In the genomic region with DNA sequence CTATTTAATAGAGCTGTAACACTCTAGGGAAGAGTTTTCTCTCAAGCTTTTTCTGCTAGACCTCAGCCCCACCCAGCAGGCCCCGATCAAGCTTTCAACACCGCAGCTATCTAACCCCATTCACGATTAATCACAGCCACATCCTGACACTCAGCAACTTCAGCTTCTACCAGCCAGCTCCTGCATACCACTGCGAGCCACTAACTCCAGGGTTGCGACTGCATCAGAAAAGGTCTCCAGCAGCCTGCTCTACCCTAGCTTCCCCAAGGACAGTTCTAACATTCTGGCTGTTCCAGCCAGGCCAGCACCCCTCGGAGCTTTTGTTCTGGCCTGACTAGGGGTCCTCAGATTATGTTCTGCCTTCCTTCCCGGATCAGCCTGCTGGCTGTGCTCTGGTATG, we compare ENCODE assay signal across 19 mouse cellular contexts. TPM values are rescaled to one million over a fixed set of nuclear protein-coding genes. Genes with fewer than 3 reads are reported as not detected.
DNase-seq lines count a peak whose midpoint lies in the region; ATAC-seq lines count a peak whose summit lies in the region.
"Had no signal": no experiment of that assay in that cellular context is flagged by ENCODE, and none has a peak within 500 bp of the region (broad histone marks: within the 10 kb centered on the region; RNA-seq: fewer than 3 reads in every experiment).

No protein-coding gene starts in this region.

- WGBS in heart, embryonic 13.5 days = 15% methylated on average over 7 of the region's 7 CpGs

- peaks cover 41% of the 10 kb centered on the region for H3K36me3 ChIP-seq in heart, embryonic 13.5 days

- no peak overlapping the region for H3K4me3 ChIP-seq in heart, embryonic 13.5 days
- H3K4me3 ChIP-seq: forebrain, embryonic 12.5 days; limb, embryonic 12.5 days; liver, embryonic 13.5 days had no signal

- peak; percentile 96 for DNase-seq in heart, adult 11 months
- DNase-seq in heart, postnatal 36 days = no peak
- peak; percentile 8 for DNase-seq in T-cell, adult 2 months (ENCODE audit: low spot score)
- DNase-seq in kidney, adult 9 months = no peak
- DNase-seq in adrenal gland, adult (ENCODE audit: inconsistent age in 2 of 2, low spot score in 1 of 2) = no peak
- DNase-seq in left cerebral cortex, adult 8-10 months (ENCODE audit: low spot score in 2 of 2) = no peak
- DNase-seq: adrenal gland, postnatal 10 days; cerebellum, adult 11 months; cerebellum, postnatal 25 days; kidney, adult 8-10 months; liver, embryonic 13.5 days; midbrain, embryonic 14.5 days; right cerebral cortex, adult 18-20 months had no signal

- H3K9me3 ChIP-seq in heart, embryonic 13.5 days = no peaks in the 10 kb centered on the region
- H3K9me3 ChIP-seq: forebrain, embryonic 12.5 days; limb, embryonic 12.5 days; liver, embryonic 13.5 days had no signal

- intact Hi-C loops in heart, postnatal 36 days (cut with DNase I) = no loop called here

- no peaks in the 10 kb centered on the region for H3K27me3 ChIP-seq in heart, embryonic 13.5 days (replicated peaks)
- H3K27me3 ChIP-seq: CH12.LX; forebrain, embryonic 12.5 days; limb, embryonic 12.5 days; liver, embryonic 13.5 days had no signal

- H3K4me1 ChIP-seq in heart, embryonic 13.5 days = peaks cover 77% of the 10 kb centered on the region
- H3K4me1 ChIP-seq: forebrain, embryonic 12.5 days; liver, embryonic 13.5 days had no signal

- H3K4me2 ChIP-seq in heart, embryonic 13.5 days = peak overlapping the region; percentile 29
- H3K4me2 ChIP-seq: forebrain, embryonic 12.5 days; limb, embryonic 12.5 days; liver, embryonic 13.5 days had no signal

- ATAC-seq in heart, embryonic 13.5 days (ENCODE audit: extremely low read depth, insufficient number of reproducible peaks, low FRiP score, low TSS enrichment) = peak; percentile 66
- peak; percentile 30; the same call in 1 of the 2 replicates for ATAC-seq in megakaryocyte, adult 5-6 weeks (ENCODE audit: poor library complexity, severe bottlenecking)

- H3K9ac ChIP-seq in heart, embryonic 13.5 days = no peak overlapping the region
- H3K9ac ChIP-seq: forebrain, embryonic 12.5 days; limb, embryonic 12.5 days; liver, embryonic 13.5 days had no signal

- peak overlapping the region; percentile 88 for H3K27ac ChIP-seq in heart, embryonic 13.5 days (replicated peaks)
- H3K27ac ChIP-seq: forebrain, embryonic 12.5 days; limb, embryonic 12.5 days; liver, embryonic 13.5 days had no signal

RNA-seq across cellular contexts. Expression of a gene that starts 15.1 kb away (rescaled TPM):
- total RNA-seq in heart, postnatal 36 days (2021) = 10 to 100 TPM; 66.0 to 79.2 TPM
- polyA plus RNA-seq in heart, embryonic 13.5 days (2015; fragmentation: Nextera tagmentation; extraction: Ambion mirVana) = 14.9 and 17.1 TPM in 2 replicates
- total RNA-seq in megakaryocyte, adult 5-6 weeks (2015) = 10.1 and 10.9 TPM in 2 replicates
- total RNA-seq in megakaryocyte, adult 5-6 weeks (2017) = 4.6 and 10.0 TPM in 2 replicates
- 10 to 100 TPM; 41.6 to 49.3 (median 45.9) TPM for total RNA-seq in left cerebral cortex, adult 8-10 months (2022)

RNA-seq across cellular contexts. Expression of a gene that starts 58.1 kb away (rescaled TPM):
- total RNA-seq in heart, postnatal 36 days (2021) = under 1 TPM; 0.05 to 0.11 TPM
- 0.18 and 0.21 TPM in 2 replicates for polyA plus RNA-seq in heart, embryonic 13.5 days (2015; fragmentation: Nextera tagmentation; extraction: Ambion mirVana)
- total RNA-seq in megakaryocyte, adult 5-6 weeks (2015) = not detected in 2 replicates
- total RNA-seq in megakaryocyte, adult 5-6 weeks (2017) = not detected in 2 replicates
- 100 to 1,000 TPM; 181 to 223 (median 197) TPM for total RNA-seq in left cerebral cortex, adult 8-10 months (2022)
- total RNA-seq: CH12.LX; granulocyte monocyte progenitor cell, adult 5-6 weeks had no signal

Comparison
In these comparisons a context has a peak if more than half of its experiments do, and no peak if none do; other contexts are left out.
1. DNase-seq: peak in heart, adult 11 months (single experiment) and T-cell, adult 2 months (single experiment); none in heart, postnatal 36 days (0 of 2), kidney, adult 9 months (single experiment), adrenal gland, adult (0 of 2) and left cerebral cortex, adult 8-10 months (0 of 2).
2. RNA of a gene that starts 58.1 kb away (total RNA-seq): 181 to 223 TPM in left cerebral cortex, adult 8-10 months; 0.05 to 0.11 TPM in heart, postnatal 36 days and not detected in megakaryocyte, adult 5-6 weeks; every median in the first group is over 100 times any median in the second.